ENCODE assay signal across 17 mouse cellular contexts in the genomic region with DNA sequence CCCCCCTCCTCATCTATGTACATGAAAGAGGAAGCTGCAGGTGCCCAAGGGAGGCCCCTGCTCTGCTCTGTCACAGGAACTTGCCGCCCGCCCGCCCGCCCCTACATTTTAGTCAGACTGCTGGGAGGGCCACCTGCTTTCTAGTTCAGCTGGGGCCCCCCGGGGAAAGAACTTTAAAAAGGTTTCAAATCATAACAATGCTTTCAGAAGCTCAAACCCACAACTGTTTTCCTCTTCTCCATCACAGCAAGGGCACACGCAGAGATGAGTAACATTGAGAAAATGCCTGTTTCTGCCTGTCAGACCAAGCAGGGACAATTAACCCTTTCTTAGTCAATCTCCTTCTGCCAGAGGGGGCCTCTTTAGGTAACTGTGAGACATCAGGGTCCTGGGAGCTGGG. TPM values are rescaled to one million over a fixed set of nuclear protein-coding genes. Genes with fewer than 3 reads are reported as not detected.
"Had no signal": no experiment of that assay in that cellular context is flagged by ENCODE, and none has a peak within 500 bp of the region (broad histone marks: within the 10 kb centered on the region; RNA-seq: fewer than 3 reads in every experiment).

No protein-coding gene starts in this region.

- H3K9ac ChIP-seq: liver, embryonic 12.5 days; liver, embryonic 14.5 days; lung, embryonic 15.5 days; midbrain, embryonic 13.5 days; neural tube, embryonic 13.5 days; neural tube, embryonic 15.5 days had no signal

- H3K4me2 ChIP-seq: liver, embryonic 12.5 days; lung, embryonic 15.5 days; midbrain, embryonic 13.5 days; neural tube, embryonic 13.5 days; neural tube, embryonic 15.5 days had no signal

- H3K27ac ChIP-seq: liver, embryonic 12.5 days; liver, embryonic 14.5 days; lung, embryonic 15.5 days; midbrain, embryonic 10.5 days; midbrain, embryonic 13.5 days; neural tube, embryonic 13.5 days; neural tube, embryonic 15.5 days had no signal

- ATAC-seq: liver, embryonic 12.5 days had no signal

- H3K9me3 ChIP-seq: liver, embryonic 12.5 days; lung, embryonic 15.5 days; midbrain, embryonic 10.5 days; midbrain, embryonic 13.5 days; neural tube, embryonic 13.5 days; neural tube, embryonic 15.5 days had no signal

- H3K27me3 ChIP-seq: liver, embryonic 12.5 days; lung, embryonic 15.5 days; midbrain, embryonic 13.5 days had no signal

- DNase-seq: right cerebral cortex, adult 18-20 months; right cerebral cortex, postnatal 25 days; thymus, adult 2 months; thymus, postnatal 25 days had no signal

- H3K4me1 ChIP-seq: liver, embryonic 12.5 days; lung, embryonic 15.5 days; neural tube, embryonic 13.5 days had no signal

- H3K4me3 ChIP-seq: liver, embryonic 12.5 days; lung, embryonic 15.5 days; midbrain, embryonic 10.5 days; midbrain, embryonic 13.5 days; myocyte; neural tube, embryonic 13.5 days; neural tube, embryonic 15.5 days had no signal

- H3K36me3 ChIP-seq: liver, embryonic 12.5 days; lung, embryonic 15.5 days; midbrain, embryonic 10.5 days; midbrain, embryonic 13.5 days; neural tube, embryonic 13.5 days; neural tube, embryonic 15.5 days had no signal

RNA-seq across cellular contexts. Expression of a gene that starts 49.4 kb away (rescaled TPM):
- polyA plus RNA-seq: liver, adult 2 months; liver, embryonic 12.5 days; liver, embryonic 14.5 days; liver, embryonic 16.5 days; lung, embryonic 15.5 days; myocyte; small intestine, adult 2 months; stomach, embryonic 14.5 days; stomach, embryonic 16.5 days had no signal
